Mouse (Mus musculus) spleen, adult 12 weeks (tissue): ENCODE results near the gene Klkb1.

Source experiments
- DNase-seq: peaks from one replicate; pipeline ENCODE4 v3.0.0; 2022; ENCODE audit warnings: low spot score

The Klkb1 gene

DNA sequence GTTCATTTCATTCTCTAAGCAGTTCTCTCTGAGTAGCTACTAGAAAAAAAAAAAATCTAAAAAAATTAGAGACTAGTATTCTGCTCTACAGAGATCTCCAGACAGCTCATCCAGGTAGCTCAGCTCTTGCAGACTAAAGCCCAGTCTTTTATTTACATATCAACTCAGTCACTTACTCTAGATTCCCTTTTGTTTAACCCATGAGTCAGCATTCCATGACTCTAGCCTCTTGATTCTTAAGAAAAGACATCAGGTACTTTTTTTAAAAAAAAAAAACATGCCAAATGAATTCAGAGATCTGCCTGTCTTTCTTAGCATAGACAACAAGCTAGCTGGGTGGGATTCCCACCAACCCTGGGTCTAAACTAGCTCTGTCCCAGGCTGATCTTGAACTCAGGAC is 26.2 kb downstream of the Klkb1 start:
- no peak for DNase-seq

DNA sequence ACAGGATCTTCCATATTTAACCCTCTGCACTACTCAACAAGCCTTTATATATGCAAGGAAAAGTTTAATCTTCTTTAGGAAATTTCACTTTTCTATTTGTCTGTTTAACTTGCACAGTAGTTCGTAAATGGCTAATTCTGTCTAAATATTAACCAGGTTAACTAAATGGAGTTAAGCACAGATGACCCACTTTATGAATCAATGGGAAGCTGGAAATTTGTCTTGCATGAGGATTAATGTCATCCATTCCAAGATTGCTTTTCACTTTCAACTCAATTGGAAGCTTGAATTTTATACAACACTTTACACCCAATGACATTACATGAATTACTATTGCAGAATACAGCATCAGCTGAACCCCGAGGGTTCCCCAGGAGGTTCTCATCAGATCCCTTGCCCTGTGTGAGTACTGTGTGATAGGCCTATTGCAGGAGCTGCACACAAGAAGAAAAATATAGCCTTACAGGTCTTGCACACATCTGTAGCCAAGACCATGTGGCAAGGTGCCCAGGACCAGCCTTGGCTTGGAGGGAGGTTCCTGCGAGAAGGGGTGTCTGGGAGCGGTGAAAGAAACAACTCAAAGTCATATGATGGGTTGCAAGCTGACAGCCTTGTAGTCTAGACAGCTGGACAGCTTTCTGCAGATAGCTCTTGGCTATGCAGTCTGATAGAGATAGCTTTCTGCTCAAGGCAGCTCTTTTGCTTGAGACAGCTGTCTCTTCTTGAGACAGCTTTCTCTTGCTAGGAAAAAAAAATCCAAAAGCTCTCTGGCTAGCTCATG is 26.9 kb downstream of the Klkb1 start:
- no peak for DNase-seq

DNA sequence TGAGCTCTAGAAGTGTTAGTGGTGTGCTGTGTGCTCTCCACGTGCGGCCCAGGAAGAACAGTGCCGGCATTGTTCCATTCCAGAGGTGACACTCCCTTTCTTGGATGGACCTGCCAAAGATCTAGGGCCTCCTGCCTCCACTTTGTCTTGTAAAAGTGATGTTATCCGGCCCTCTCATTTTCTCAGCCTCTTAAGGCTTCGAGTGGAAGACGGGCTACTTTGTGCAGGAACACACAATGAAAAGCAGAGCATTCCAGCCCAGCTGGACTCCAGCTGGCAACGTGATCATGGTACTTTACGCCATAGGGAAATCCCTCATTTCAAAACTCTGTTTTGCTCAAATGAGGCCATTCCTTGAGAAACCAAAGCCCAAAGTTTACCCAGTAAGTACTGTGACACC is 27.7 kb downstream of the Klkb1 start:
- DNase-seq, result no peak

GRCm38 (mm10) chr8:45264918-45265317 is 29.7 kb downstream of the Klkb1 start:
- no peak for DNase-seq

DNA sequence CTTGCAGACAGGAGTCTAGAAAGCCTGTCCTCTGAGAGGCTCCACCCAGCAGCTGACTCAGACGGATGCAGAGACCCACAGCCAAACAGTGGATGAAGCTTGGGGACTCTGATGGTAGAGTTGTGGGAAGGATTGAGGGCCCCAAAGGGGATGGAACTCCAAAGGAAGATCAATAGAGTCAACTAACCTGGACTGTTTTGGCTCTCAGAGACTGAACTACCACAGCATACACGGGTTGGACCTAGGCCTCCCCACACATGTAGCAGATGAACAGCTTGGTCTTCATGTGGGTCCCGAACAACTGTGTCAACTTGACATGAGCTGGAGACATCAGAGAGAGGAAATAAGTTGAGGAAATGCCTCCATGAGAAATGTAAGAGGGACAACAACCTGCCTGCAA is 31.8 kb downstream of the Klkb1 start:
- no peak for DNase-seq

DNA sequence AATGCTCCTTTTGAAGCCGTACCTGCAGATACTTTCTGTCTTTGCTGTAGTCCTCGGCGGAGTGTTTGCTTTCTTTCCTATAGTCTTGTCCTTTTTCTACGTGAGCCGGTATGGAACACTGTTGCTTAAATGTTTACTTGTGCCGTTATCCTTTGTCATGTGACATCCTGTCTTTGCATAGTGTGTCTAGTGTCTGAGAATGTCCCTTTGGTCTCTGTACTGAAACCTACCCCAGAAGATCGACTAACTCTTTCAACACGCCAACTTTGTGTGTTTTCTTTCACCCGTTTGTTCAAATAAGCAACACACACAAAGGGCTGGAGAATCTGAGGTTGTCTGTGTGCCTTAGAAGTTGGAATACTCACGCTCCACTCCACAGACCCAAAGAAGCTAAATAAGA is 32.7 kb downstream of the Klkb1 start, which contains the start of gene F11:
TSS of gene F11 (minus strand) at position 112 of the 400 bp plus-strand sequence.
- no peak for DNase-seq

DNA sequence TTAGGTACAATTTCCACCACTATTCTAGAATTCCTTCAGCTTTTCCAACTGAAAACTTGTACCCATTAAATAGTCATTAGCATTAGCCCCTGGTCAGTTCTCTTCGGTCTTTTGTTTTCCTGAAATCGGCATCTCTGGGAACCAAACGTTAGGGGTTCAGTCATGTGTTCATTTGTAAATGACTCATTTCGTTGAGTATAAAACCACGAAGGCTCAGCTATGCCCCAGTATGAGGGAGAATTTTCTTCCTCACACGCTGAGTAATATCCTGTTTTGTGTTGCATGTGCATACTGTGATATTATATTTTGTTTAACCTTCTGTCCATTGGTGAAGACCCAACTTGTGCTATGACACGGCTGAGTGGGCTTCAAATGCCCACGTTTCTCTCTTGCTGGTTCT is 36.2 kb downstream of the Klkb1 start:
- DNase-seq, result no peak

DNA sequence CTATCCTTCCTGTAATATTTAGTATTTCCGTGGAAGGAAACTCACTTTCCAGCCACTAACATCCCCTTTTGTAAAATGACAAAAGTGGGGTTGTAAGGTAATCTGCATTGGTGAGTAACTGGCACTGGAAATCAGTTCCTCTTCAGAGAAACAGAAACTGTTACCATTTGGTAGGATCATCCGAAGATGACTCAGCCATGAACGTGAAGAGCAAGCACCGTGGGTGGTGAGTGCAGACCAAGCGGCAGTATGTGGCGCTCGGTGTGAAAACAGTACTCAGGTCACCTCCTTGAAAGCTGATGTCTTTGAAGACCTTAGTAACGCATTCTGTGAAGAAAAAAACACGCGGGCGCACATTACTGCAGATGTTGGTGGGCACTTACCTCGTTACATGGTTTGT is 39.6 kb downstream of the Klkb1 start:
- no peak for DNase-seq

DNA sequence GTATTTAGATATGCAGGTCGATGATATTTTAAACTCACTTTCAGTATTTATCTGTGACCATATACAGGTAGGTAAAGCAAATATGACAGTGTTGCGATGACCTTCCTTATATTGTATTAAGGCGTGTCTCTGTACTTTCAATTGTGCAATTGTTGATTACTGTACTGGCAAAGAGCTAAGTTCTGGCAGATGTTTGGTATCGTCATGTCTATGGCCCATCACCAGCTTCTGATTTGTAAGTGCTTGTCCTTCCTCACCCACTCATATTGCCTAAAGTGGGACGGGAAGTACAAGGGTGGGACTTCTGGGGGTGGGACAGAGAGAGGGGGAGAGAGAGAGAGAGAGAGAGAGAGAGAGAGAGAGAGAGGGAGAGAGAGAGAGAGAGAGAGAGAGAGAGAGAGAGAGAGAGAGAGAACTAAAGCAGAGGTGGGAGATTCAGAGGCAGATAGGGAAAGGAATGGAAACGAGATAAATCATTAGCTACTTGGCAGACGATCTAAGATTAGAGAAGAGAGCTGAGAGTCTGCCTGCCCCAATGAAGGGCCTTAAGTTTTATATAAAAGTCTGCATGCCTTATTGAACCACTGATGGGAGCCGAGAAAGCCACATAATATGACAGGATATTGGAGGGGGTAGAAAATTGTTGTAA is 40.3 kb downstream of the Klkb1 start:
- no peak for DNase-seq

GRCm38 (mm10) chr8:45253586-45253985 is 41.1 kb downstream of the Klkb1 start:
- DNase-seq, result no peak

DNA sequence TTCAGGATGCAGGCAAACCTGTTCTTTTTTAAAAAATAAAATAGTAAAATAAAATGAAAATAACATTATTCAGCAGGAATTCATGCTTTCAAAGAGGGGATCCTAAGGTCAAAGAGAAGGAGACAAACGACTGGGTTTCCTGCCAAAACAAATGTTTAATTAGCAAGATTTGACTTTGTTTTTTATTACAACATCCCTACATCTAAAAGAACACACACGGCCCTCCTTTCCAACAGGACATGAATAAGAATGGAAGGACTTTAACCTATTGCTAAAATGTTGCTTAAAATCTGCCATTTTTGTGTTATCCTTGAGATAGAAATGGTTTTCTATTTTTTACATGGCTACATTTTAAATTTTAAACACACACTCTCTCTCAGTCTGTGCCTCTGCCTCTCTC is 41.5 kb downstream of the Klkb1 start:
- DNase-seq, result no peak

- no peak for DNase-seq
Observed at GRCm38 (mm10) chr8:45246307-45246706, 48.4 kb downstream of the Klkb1 start.

DNA sequence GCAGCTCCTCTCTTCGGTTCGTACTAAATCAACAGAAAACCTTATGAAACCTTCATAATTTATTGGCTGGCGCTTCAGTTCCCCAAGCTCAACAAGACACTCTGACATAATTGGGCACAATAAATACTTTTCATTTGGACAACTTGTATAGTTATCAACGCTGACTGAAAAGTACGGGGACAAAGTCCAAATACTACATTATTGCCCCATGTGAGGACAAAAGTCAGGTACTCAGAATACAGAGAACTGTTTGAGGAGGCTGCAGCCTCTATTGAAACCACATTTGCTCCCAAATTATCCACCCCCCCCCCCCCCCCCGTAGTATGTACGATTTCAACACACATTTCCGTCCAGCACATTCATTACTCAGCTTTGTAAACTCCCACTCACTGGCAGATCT is 55.3 kb downstream of the Klkb1 start:
- DNase-seq, result no peak

DNA sequence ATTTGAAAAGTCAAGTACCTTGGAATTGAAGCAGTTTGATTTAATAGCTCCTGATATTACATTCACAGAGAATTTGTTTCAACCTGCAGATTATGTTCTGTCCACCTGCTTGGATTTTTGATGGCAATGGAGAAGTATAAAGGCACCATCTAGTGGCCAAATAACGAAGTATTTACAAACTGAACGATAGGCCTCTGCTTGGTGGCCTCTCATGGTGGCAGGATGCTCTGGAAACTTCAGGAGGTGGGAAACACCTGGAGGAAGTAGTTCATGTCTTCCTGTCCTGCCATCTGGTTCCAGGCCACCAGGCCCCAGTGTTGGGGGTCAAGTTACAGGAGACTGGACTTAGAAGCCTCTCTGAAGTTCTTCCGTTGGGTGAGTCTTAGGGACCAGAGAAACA is 56.4 kb downstream of the Klkb1 start:
- DNase-seq, result no peak

DNA sequence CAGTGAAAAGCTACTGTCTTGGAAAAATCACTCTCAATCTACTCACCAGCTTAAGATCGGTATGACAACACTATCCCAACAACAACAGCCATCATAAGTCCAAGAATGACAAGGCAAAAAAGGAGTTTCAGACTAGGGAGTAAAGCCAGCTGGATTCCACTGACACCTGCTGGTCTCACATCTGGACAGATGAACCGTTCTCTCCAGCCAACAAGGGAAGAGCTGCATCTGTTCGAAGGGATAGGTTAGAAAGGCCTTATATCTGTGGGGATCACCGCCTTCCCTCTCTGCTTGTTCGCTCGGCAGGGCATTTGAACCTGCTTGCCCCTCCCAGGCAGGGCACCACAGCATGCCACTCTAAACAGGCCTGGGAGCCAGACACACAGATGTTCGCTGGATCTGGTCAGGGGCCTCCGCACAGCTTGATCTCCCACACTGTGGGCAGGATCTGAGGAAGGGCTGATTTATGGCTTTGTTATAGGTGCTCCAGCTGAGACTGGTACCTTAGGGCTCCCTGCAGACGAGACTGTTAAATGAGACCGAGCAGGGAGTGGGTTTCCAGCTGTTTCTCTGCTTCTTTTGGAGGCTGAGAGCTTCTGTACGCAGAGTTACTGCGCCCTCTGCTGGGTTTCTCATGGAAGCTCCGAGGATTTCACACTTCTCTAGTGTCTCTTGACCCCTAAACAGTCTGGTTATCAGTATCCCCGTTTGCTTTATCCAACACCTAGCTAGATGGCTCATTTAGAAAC is 58.3 kb downstream of the Klkb1 start:
- DNase-seq, result no peak

GRCm38 (mm10) chr8:45235228-45235627 is 59.4 kb downstream of the Klkb1 start:
- no peak for DNase-seq

- DNase-seq, result no peak
Observed at GRCm38 (mm10) chr8:45233256-45233655, 61.4 kb downstream of the Klkb1 start.
